ENCODE assay signal across 12 mouse cellular contexts in genomic region chr7:96414290-96415055, GRCm38 (mm10).
DNase-seq lines count a peak whose midpoint lies in the region; ATAC-seq and TF ChIP-seq lines count a peak whose summit lies in the region.
"Had no signal": no experiment of that assay in that cellular context is flagged by ENCODE, and none has a peak within 500 bp of the region (broad histone marks: within the 10 kb centered on the region; RNA-seq: fewer than 3 reads in every experiment).

No protein-coding gene starts in this region.

- intact Hi-C loops in gastrocnemius, postnatal 36 days (cut with DNase I), result no loop called here

- H3K27me3 ChIP-seq in forebrain, embryonic 14.5 days (replicated peaks; ENCODE audit: control insufficient read depth, insufficient read depth, low read length), result no peaks in the 10 kb centered on the region
- no peaks in the 10 kb centered on the region for H3K27me3 ChIP-seq in forebrain, postnatal 0 days (ENCODE audit: insufficient read depth, low read length)
- no peaks in the 10 kb centered on the region for H3K27me3 ChIP-seq in kidney, embryonic 16.5 days (ENCODE audit: insufficient read depth, low read length)
- H3K27me3 ChIP-seq: liver, embryonic 13.5 days had no signal

- H3K4me2 ChIP-seq in forebrain, embryonic 14.5 days (ENCODE audit: low read length), result no peak overlapping the region
- H3K4me2 ChIP-seq in forebrain, postnatal 0 days (ENCODE audit: low read depth), result no peak overlapping the region
- H3K4me2 ChIP-seq in kidney, embryonic 16.5 days (replicated peaks; ENCODE audit: low read depth, low read length), result no peak overlapping the region
- H3K4me2 ChIP-seq: liver, embryonic 13.5 days had no signal

- no peak overlapping the region for H3K9ac ChIP-seq in forebrain, embryonic 14.5 days (ENCODE audit: low read length)
- no peak overlapping the region for H3K9ac ChIP-seq in forebrain, postnatal 0 days
- H3K9ac ChIP-seq in kidney, embryonic 16.5 days (replicated peaks; ENCODE audit: low read length), result no peak overlapping the region
- H3K9ac ChIP-seq: liver, embryonic 13.5 days had no signal

- H3K4me3 ChIP-seq in forebrain, embryonic 14.5 days (ENCODE audit: low read depth, low read length), result no peak overlapping the region
- no peak overlapping the region for H3K4me3 ChIP-seq in forebrain, postnatal 0 days (ENCODE audit: low read depth, low read length)
- no peak overlapping the region for H3K4me3 ChIP-seq in kidney, embryonic 16.5 days (ENCODE audit: low read length)
- H3K4me3 ChIP-seq: liver, embryonic 13.5 days had no signal

- TF ChIP-seq CTCF in forebrain, postnatal 0 days (IDR thresholded peaks at IDR 0.05; ENCODE audit: low read depth), result no peak

- ATAC-seq in forebrain, embryonic 14.5 days, result no peak
- ATAC-seq in forebrain, postnatal 0 days, result no peak
- ATAC-seq in kidney, embryonic 16.5 days (ENCODE audit: low FRiP score, low TSS enrichment), result no peak

- peak; percentile 47 for DNase-seq in forebrain, embryonic 14.5 days (ENCODE audit: low spot score)
- no peak for DNase-seq in forebrain, postnatal 0 days
- no peak for DNase-seq in kidney, postnatal 4 days
- DNase-seq in brain, adult 2 months (ENCODE audit: low read depth, low spot score), result peak; percentile 55
- DNase-seq in cerebellum, postnatal 36 days, result peak; percentile 47 to 60
- no peak for DNase-seq in gastrocnemius, postnatal 36 days
- no peak for DNase-seq in testis, postnatal 10 days (ENCODE audit: low spot score)
- DNase-seq: B cell, adult 2 months; kidney, postnatal 36 days; liver, embryonic 13.5 days; thymus, adult 2 months had no signal

- peaks cover 24% of the 10 kb centered on the region for H3K4me1 ChIP-seq in forebrain, embryonic 14.5 days (ENCODE audit: control insufficient read depth, insufficient read depth, low read length)
- 0 out of 2 replicates have a peak, but pooled peaks cover 15% of the 10 kb centered on the region for H3K4me1 ChIP-seq in forebrain, postnatal 0 days (ENCODE audit: insufficient read depth)
- peaks cover 30% of the 10 kb centered on the region for H3K4me1 ChIP-seq in kidney, embryonic 16.5 days (ENCODE audit: insufficient read depth, low read length)
- H3K4me1 ChIP-seq: liver, embryonic 13.5 days had no signal

- no peaks in the 10 kb centered on the region for H3K9me3 ChIP-seq in forebrain, embryonic 14.5 days (replicated peaks; ENCODE audit: control insufficient read depth, low read length)
- no peaks in the 10 kb centered on the region for H3K9me3 ChIP-seq in forebrain, postnatal 0 days (ENCODE audit: low read length)
- no peaks in the 10 kb centered on the region for H3K9me3 ChIP-seq in kidney, embryonic 16.5 days (ENCODE audit: low read length)
- H3K9me3 ChIP-seq: liver, embryonic 13.5 days had no signal

- H3K36me3 ChIP-seq in forebrain, embryonic 14.5 days (ENCODE audit: control insufficient read depth, insufficient read depth, low read length), result no peaks in the 10 kb centered on the region
- no peaks in the 10 kb centered on the region for H3K36me3 ChIP-seq in forebrain, postnatal 0 days (ENCODE audit: insufficient read depth)
- no peaks in the 10 kb centered on the region for H3K36me3 ChIP-seq in kidney, embryonic 16.5 days (ENCODE audit: insufficient read depth, low read length)
- H3K36me3 ChIP-seq: liver, embryonic 13.5 days had no signal

- H3K27ac ChIP-seq in forebrain, embryonic 14.5 days (ENCODE audit: low read depth, low read length), result peak overlapping the region; percentile 48; the same call in 1 of the 2 replicates
- no peak overlapping the region for H3K27ac ChIP-seq in forebrain, postnatal 0 days (ENCODE audit: low read depth, low read length)
- peak overlapping the region; percentile 19; the same call in 1 of the 2 replicates for H3K27ac ChIP-seq in kidney, embryonic 16.5 days (ENCODE audit: low read length)
- H3K27ac ChIP-seq: liver, embryonic 13.5 days had no signal

- 65% methylated on average over 9 of the region's 9 CpGs for WGBS in forebrain, embryonic 14.5 days
- 38% methylated on average over 9 of the region's 9 CpGs for WGBS in forebrain, postnatal 0 days
- 50% methylated on average over 9 of the region's 9 CpGs for WGBS in kidney, embryonic 16.5 days

Comparison
In these comparisons a context has a peak if more than half of its experiments do, and no peak if none do; other contexts are left out.
1. DNase-seq: peak in forebrain, embryonic 14.5 days (single experiment), brain, adult 2 months (single experiment) and cerebellum, postnatal 36 days (2 of 2); none in forebrain, postnatal 0 days (single experiment), kidney, postnatal 4 days (0 of 2), gastrocnemius, postnatal 36 days (0 of 2) and testis, postnatal 10 days (single experiment).